Mouse (Mus musculus) erythroblast, embryonic 14.5 days (primary cell): ENCODE data around the gene Sap25.

Experiments
- GATA1 ChIP-seq: IDR thresholded peaks from 2 replicates; pipeline ENCODE4 v1.6.1; 2012; ENCODE audit warnings: low read length, inconsistent platforms, mixed read lengths
- TAL1 ChIP-seq: IDR thresholded peaks from 3 replicates; pipeline ENCODE4 v1.6.1; 2012; ENCODE audit warnings: low read length, inconsistent platforms, mixed read lengths

- TF ChIP-seq GATA1 (no peak), TAL1 (no peak)
Measured at GRCm38 (mm10) chr5:137654746-137655145, 13.6 kb downstream of the Sap25 start.
